Mouse (Mus musculus) G1E-ER4 (cell line): ENCODE measurements around the gene Gm13040. TPM values are rescaled to one million over a fixed set of nuclear protein-coding genes. Genes with fewer than 3 reads are reported as not detected.
"Not testable (repeated sequence)": the region's sequence is repeated elsewhere in the genome, so short reads cannot be mapped to it uniquely, and the experiment has no call there.

ENCODE experiments used
- GATA1 ChIP-seq: IDR thresholded peaks from one replicate; pipeline ENCODE4 v1.8.0; 2012; ENCODE audit warnings: low read length, inconsistent platforms
- polyA plus RNA-seq: library from polyadenylated mRNA; stranded (reverse); fragments of >175 nt; gene quantifications from 2 replicates; pipeline ENCODE4 v1.2.3, GENCODE M21; 2012

Gene Gm13040
- polyA plus RNA-seq = not detected in 2 replicates

- not testable (repeated sequence) for TF ChIP-seq GATA1
Observed at GRCm38 (mm10) chr4:143535654-143536053, at the start of gene Gm13040. Gene Gm13040 (plus strand): TSS chr4:143535954.

- TF ChIP-seq GATA1 = no peak
Observed at GRCm38 (mm10) chr4:143511043-143511442, 24.7 kb upstream of the Gm13040 start, which contains the start of gene Gm13043. Gene Gm13043 (plus strand): TSS chr4:143511343.

- TF ChIP-seq GATA1 = not testable (repeated sequence)
Observed at GRCm38 (mm10) chr4:143551400-143551799, 15.6 kb downstream of the Gm13040 start, which contains the start of the genes BC080695 and Gm13057. Gene BC080695 (plus strand): TSS chr4:143551700. Gene Gm13057 (plus strand): TSS chr4:143551709.

Other genes starting within 250 kb of the Gm13040 start
- not detected in 2 replicates for gene Pdpn, start 236.4 kb upstream of the Gm13040 start, polyA plus RNA-seq
- not detected in 2 replicates for gene Lrrc38, start 186.2 kb upstream of the Gm13040 start, polyA plus RNA-seq
- gene Pramel1, start 141.5 kb upstream of the Gm13040 start, polyA plus RNA-seq = not detected in 2 replicates
- gene Pramef8, start 123.5 kb upstream of the Gm13040 start, polyA plus RNA-seq = 0.50 and 0.85 TPM in 2 replicates
- not detected in 2 replicates for gene Oog4, start 85.6 kb upstream of the Gm13040 start, polyA plus RNA-seq
- not detected in 2 replicates for gene Gm13043, start 24.6 kb upstream of the Gm13040 start, polyA plus RNA-seq
- gene BC080695, start 15.7 kb downstream of the Gm13040 start, polyA plus RNA-seq = not detected in 2 replicates
- not detected in 2 replicates for gene Gm13057, start 15.8 kb downstream of the Gm13040 start, polyA plus RNA-seq
- gene Gm13083, start 79.0 kb downstream of the Gm13040 start, polyA plus RNA-seq = not detected in 2 replicates
- gene Gm13088, start 121.3 kb downstream of the Gm13040 start, polyA plus RNA-seq = not detected in 2 replicates
- not detected in 2 replicates for gene Gm13089, start 166.8 kb downstream of the Gm13040 start, polyA plus RNA-seq
- not detected in 2 replicates for gene Gm13078, start 183.5 kb downstream of the Gm13040 start, polyA plus RNA-seq